Mouse (Mus musculus): Measurements from ENCODE around the gene Rbl1. TPM values are rescaled to one million over a fixed set of nuclear protein-coding genes. Genes with fewer than 3 reads are reported as not detected.

Rbl1 gene
- polyA plus RNA-seq, 1 experiment from 2014 or later = 18.2 TPM

DNA sequence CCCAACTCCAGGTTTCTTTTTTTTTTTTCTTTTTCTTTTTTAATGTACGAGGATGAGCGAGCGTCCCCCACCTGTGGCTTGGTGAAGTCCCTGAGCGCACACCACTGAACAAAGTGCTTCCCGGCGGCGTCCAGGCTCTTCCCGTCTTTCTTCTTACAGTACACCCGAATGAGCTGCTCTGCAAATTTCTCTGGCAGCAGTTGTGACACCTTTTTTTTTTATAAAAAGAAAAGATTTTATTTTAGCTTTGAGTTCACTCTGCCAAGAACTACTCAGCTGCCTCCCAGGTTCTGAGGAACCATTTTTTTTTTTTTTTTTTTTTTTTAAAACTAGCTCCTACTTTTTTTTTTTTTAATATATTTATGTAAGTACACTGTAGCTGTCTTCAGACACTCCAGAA is 102.7 kb downstream of the Rbl1 start:
- peaks cover 45% of the 10 kb centered on the region for H3K36me3 ChIP-seq (ENCODE audit: control insufficient read depth, insufficient read depth, low read length)
- peaks cover 2 to 4% of the 10 kb centered on the region in 2 experiments; a peak in 1 of 4 replicates for H3K4me1 ChIP-seq (ENCODE audit: control insufficient read depth in 2 of 2, insufficient read depth in 2 of 2, low read length in 2 of 2)
- no peaks in the 10 kb centered on the region for H3K9me3 ChIP-seq (ENCODE audit: control insufficient read depth, low read length)
- no peaks in the 10 kb centered on the region for H3K27me3 ChIP-seq (ENCODE audit: control insufficient read depth, insufficient read depth, low read length)
- H3K4me3 ChIP-seq (ENCODE audit: control insufficient read depth in 1 of 2, insufficient read depth in 1 of 2, low read depth in 1 of 2, low read length in 2 of 2) = no peak overlapping the region
- no peak for ATAC-seq (ENCODE audit: insufficient number of reproducible peaks, insufficient read depth, low FRiP score, low read depth)
- WGBS = 95% methylated on average over 9 of the region's 9 CpGs
- no peak overlapping the region for H3K27ac ChIP-seq (replicated peaks in 1 of 2; ENCODE audit: control insufficient read depth in 1 of 2, insufficient read depth in 1 of 2, low read depth in 2 of 2, low read length in 2 of 2)
- H3K9ac ChIP-seq (ENCODE audit: low read length) = no peak overlapping the region
- H3K4me2 ChIP-seq (ENCODE audit: low read length) = no peak overlapping the region

GRCm38 (mm10) chr2:157100319-157100605 is 104.1 kb downstream of the Rbl1 start:
- no peaks in the 10 kb centered on the region for H3K9me3 ChIP-seq (ENCODE audit: control insufficient read depth, low read length)
- H3K27ac ChIP-seq (replicated peaks in 1 of 2; ENCODE audit: control insufficient read depth in 1 of 2, insufficient read depth in 1 of 2, low read depth in 2 of 2, low read length in 2 of 2) = no peak overlapping the region
- 41% methylated on average over 12 of the region's 12 CpGs for WGBS

DNA sequence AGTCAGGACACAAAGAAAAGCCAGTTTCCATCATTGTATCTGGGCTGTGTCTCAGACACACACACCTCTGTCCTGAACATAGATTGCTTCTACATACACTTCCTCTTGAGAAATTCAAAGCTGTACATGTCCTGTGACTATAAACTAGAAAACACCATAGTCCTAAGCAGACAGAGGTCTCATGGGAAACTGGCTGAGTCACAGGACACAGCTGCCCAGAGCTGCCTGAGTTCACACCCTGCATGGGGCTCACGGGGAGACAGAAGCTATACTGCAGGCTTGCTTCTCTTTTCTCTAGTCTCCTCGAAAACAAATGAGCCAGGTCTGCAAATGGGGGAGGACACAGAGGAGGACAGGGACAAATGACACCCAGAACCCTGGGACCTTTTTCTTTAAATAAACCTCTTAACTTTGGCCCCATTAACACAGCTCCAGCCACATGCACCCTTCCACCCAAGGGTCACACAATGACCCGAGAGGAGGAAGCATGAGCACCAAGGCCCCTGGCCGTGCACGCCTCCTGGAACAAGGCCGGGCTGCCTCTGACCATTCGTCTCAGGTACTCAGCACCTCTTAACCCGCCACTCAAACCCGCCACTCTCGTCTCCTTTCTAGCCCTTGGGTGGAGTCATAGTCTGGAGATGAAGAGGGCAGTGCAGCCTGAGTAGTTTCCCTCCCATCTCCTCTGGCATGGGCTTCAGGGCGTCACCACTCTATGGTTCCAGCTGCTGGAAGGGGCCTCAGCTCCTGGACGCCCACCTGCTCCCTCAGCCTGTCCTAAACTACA is 104.6 kb downstream of the Rbl1 start:
- 51% methylated on average over 12 of the region's 12 CpGs for WGBS
- Histone ChIP-seq H3K27me3 (ENCODE audit: control insufficient read depth, insufficient read depth, low read length) (no peaks in the 10 kb centered on the region), H3K4me2 (ENCODE audit: low read length) (no peak overlapping the region), H3K27ac (replicated peaks in 1 of 2; ENCODE audit: control insufficient read depth in 1 of 2, insufficient read depth in 1 of 2, low read depth in 2 of 2, low read length in 2 of 2) (no peak overlapping the region), H3K4me1 (ENCODE audit: control insufficient read depth in 2 of 2, insufficient read depth in 2 of 2, low read length in 2 of 2) (peaks cover 2 to 4% of the 10 kb centered on the region in 2 experiments; a peak in 1 of 4 replicates), H3K9me3 (ENCODE audit: control insufficient read depth, low read length) (no peaks in the 10 kb centered on the region), H3K36me3 (ENCODE audit: control insufficient read depth, insufficient read depth, low read length) (peaks cover 40% of the 10 kb centered on the region), H3K9ac (ENCODE audit: low read length) (no peak overlapping the region), H3K4me3 (ENCODE audit: control insufficient read depth in 1 of 2, insufficient read depth in 1 of 2, low read depth in 1 of 2, low read length in 2 of 2) (no peak overlapping the region)
- ATAC-seq (ENCODE audit: insufficient number of reproducible peaks, insufficient read depth, low FRiP score, low read depth) = no peak; the same call in 1 of the 2 replicates

More at GRCm38 (mm10) chr2:157100319-157100605, 104.1 kb downstream of the Rbl1 start:
- peaks cover 40% of the 10 kb centered on the region for H3K36me3 ChIP-seq (ENCODE audit: control insufficient read depth, insufficient read depth, low read length)
- H3K4me1 ChIP-seq (ENCODE audit: control insufficient read depth in 2 of 2, insufficient read depth in 2 of 2, low read length in 2 of 2) = peaks cover 2 to 4% of the 10 kb centered on the region in 2 experiments; a peak in 1 of 4 replicates
- H3K9ac ChIP-seq (ENCODE audit: low read length) = peak overlapping the region; percentile 18; the same call in 1 of the 2 replicates
- no peak overlapping the region for H3K4me3 ChIP-seq (ENCODE audit: control insufficient read depth in 1 of 2, insufficient read depth in 1 of 2, low read depth in 1 of 2, low read length in 2 of 2)
- H3K4me2 ChIP-seq (ENCODE audit: low read length) = no peak overlapping the region
- no peak for ATAC-seq (ENCODE audit: insufficient number of reproducible peaks, insufficient read depth, low FRiP score, low read depth)
- no peaks in the 10 kb centered on the region for H3K27me3 ChIP-seq (ENCODE audit: control insufficient read depth, insufficient read depth, low read length)

Other genes with a start within 250 kb of the Rbl1 start
- gene Ndrg3, start 212.5 kb downstream of the Rbl1 start, polyA plus RNA-seq (2014; fragmentation: Nextera tagmentation; extraction: Ambion mirVana) = 32.0 and 32.9 TPM in 2 replicates
- 35.9 and 36.8 TPM in 2 replicates for gene Dsn1, start 197.4 kb downstream of the Rbl1 start, polyA plus RNA-seq (2014; fragmentation: Nextera tagmentation; extraction: Ambion mirVana)
- gene Soga1, start 125.3 kb downstream of the Rbl1 start, polyA plus RNA-seq (2014; fragmentation: Nextera tagmentation; extraction: Ambion mirVana) = 4.1 and 5.0 TPM in 2 replicates
- gene Tldc2, start 117.5 kb downstream of the Rbl1 start, polyA plus RNA-seq (2014; fragmentation: Nextera tagmentation; extraction: Ambion mirVana) = not detected in 2 replicates
- 18.3 and 19.6 TPM in 2 replicates for gene Samhd1, start 69.3 kb downstream of the Rbl1 start, polyA plus RNA-seq (2014; fragmentation: Nextera tagmentation; extraction: Ambion mirVana)
- gene Rpn2, start 74.5 kb upstream of the Rbl1 start, polyA plus RNA-seq (2014; fragmentation: Nextera tagmentation; extraction: Ambion mirVana) = 165 and 176 TPM in 2 replicates
- gene Mroh8, start 75.0 kb upstream of the Rbl1 start, polyA plus RNA-seq (2014; fragmentation: Nextera tagmentation; extraction: Ambion mirVana) = 0.43 and 0.46 TPM in 2 replicates
- not detected in 2 replicates for gene Ghrh, start 143.0 kb upstream of the Rbl1 start, polyA plus RNA-seq (2014; fragmentation: Nextera tagmentation; extraction: Ambion mirVana)
- 30.4 and 36.3 TPM in 2 replicates for gene Manbal, start 163.1 kb upstream of the Rbl1 start, polyA plus RNA-seq (2014; fragmentation: Nextera tagmentation; extraction: Ambion mirVana)
- gene Src, start 213.9 kb upstream of the Rbl1 start, polyA plus RNA-seq (2014; fragmentation: Nextera tagmentation; extraction: Ambion mirVana) = 4.2 and 6.7 TPM in 2 replicates

Data from heart, embryonic 14.5 days (tissue).